Mouse (Mus musculus) lung, postnatal 0 days (tissue): ENCODE data around the gene Snorc.
A peak's percentile ranks its signal among the peaks of the same experiment; 100 is the strongest.

ENCODE experiments used
- CTCF ChIP-seq: IDR thresholded peaks from 2 replicates; pipeline ENCODE4 v1.5.1; 2016; ENCODE audit warnings: antibody characterized with exemption, mild to moderate bottlenecking
- EP300 ChIP-seq: IDR thresholded peaks from 2 replicates; pipeline ENCODE4 v1.6.1; 2016; ENCODE audit warnings: antibody characterized with exemption, mild to moderate bottlenecking, control low read depth

DNA sequence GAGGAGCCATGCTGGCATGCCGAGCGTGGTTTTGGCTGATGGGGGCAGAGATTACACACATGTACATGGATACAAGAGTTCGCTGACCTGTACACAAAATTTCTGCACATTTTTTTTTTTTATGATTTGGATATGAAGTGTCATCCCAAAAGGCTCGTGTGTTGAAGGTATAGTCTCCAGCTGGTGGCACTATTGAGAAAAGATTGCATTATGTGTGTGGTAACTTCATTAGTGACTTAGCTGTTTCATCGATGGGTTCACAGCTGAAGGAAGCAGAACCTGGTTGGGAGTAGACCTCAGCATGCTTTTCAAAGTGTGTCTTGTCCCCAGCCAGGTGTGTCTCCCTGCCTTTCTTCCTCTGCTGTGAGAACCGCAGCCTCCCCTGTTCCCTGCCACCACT lies 1.8 kb upstream of the Snorc start:
- TF ChIP-seq EP300 (no peak), CTCF (peak; percentile 43)
